Mouse (Mus musculus): ENCODE results near the gene Dazl. TPM values are rescaled to one million over a fixed set of nuclear protein-coding genes. Genes with fewer than 3 reads are reported as not detected.

Gene Dazl
- polyA plus RNA-seq, 1 experiment from 2014 or later, result not detected

Other genes with a start within 250 kb of the Dazl start
- gene Rftn1, start 103.0 kb downstream of the Dazl start, polyA plus RNA-seq (2016; fragmentation: Nextera tagmentation; extraction: Ambion mirVana), result 4.4 and 6.6 TPM in 2 replicates
- 5.1 and 6.0 TPM in 2 replicates for gene Plcl2, start 215.8 kb upstream of the Dazl start, polyA plus RNA-seq (2016; fragmentation: Nextera tagmentation; extraction: Ambion mirVana)